Mouse (Mus musculus) induced T-regulatory cell, adult 2 months (primary cell): ENCODE measurements at regions not wholly inside any gene's neighbourhood (a gene's known extent, or its start where the extent isn't known, plus 50 kb on each side); places are given as distances from the start of the nearest gene placed in this dataset.
"Not testable (repeated sequence)": the region's sequence is repeated elsewhere in the genome, so short reads cannot be mapped to it uniquely, and the experiment has no call there.

Experiments
- DNase-seq: peaks from one replicate; pipeline ENCODE4 v3.0.0-alpha.2; 2012; ENCODE audit warnings: low read depth

GRCm38 (mm10) chrX:159072647-159073046 lies 137.5 kb upstream of the Rps6ka3 start:
- no peak for DNase-seq

GRCm38 (mm10) chrX:159073533-159073932 lies 136.6 kb upstream of the Rps6ka3 start:
- DNase-seq, result no peak

GRCm38 (mm10) chrX:159080508-159080907 lies 129.6 kb upstream of the Rps6ka3 start:
- peak; percentile 43 for DNase-seq

- DNase-seq, result not testable (repeated sequence)
Observed at GRCm38 (mm10) chrX:159110651-159111050, 99.5 kb upstream of the Rps6ka3 start.

GRCm38 (mm10) chrX:159116210-159116609 lies 93.9 kb upstream of the Rps6ka3 start:
- no peak for DNase-seq

- DNase-seq, result no peak
Observed at GRCm38 (mm10) chrX:159140554-159140953, 69.6 kb upstream of the Rps6ka3 start.

GRCm38 (mm10) chrX:159143278-159143677 lies 66.8 kb upstream of the Rps6ka3 start:
- DNase-seq, result no peak

- DNase-seq, result no peak
Observed at GRCm38 (mm10) chrX:159144674-159145073, 65.4 kb upstream of the Rps6ka3 start.

- no peak for DNase-seq
Observed at GRCm38 (mm10) chrX:159145212-159145611, 64.9 kb upstream of the Rps6ka3 start.

- DNase-seq, result no peak
Observed at GRCm38 (mm10) chrX:159155786-159156185, 54.3 kb upstream of the Rps6ka3 start.

GRCm38 (mm10) chrX:159156976-159157375 lies 53.1 kb upstream of the Rps6ka3 start:
- no peak for DNase-seq

GRCm38 (mm10) chrX:159159727-159160126 lies 50.4 kb upstream of the Rps6ka3 start:
- DNase-seq, result peak; percentile 22
